Mouse (Mus musculus) thymus, postnatal 36 days (tissue): ENCODE measurements around the gene Mypn.
A peak's percentile ranks its signal among the peaks of the same experiment; 100 is the strongest.

Source experiments
- DNase-seq, 2 experiments: peaks; one replicate each; pipeline ENCODE4 v3.0.0; 2022; ENCODE audit warnings: mixed read lengths in 2 of 2

Mypn gene

DNA sequence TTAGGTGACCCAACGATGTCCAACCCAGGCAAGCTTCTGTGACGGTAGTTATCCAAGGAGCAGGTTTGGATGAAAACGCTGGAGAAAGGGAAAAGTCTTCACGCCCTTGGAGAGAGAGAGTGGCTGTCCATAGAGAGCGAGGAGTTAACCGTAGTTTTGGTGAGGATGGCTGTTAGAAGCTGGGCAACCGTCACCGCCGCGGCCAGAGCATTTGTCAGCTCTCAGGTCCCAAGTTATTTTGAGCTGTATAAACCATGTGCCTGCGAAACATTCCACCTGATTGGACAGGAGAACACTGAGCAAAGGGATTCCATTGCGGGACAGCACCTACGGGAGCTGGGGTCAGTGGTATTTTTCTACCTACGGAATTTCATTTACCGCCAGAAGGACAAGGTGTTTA lies at the start of gene Mypn:
Gene Mypn (minus strand): TSS at position 225 of the 400 bp plus-strand sequence.
- DNase-seq: no peak

DNA sequence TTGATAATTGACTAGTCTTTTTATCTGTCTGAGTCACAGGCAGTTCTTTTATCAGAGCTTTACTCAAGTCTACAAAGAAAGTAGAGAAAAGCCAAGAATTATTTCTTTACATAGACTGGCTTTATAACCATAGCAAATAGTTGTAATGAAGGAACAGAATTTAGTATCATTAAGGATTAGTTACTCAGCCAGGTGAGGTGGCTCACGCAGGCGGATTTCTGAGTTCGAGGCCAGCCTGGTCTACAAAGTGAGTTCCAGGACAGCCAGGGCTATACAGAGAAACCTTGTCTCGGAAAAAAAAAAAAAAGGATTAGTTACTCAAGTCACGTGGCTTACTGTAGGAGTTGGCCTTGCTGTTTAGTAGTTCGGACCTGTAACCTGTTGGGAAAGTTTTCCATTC lies 44.7 kb upstream of the Mypn start:
- no peak for DNase-seq

DNA sequence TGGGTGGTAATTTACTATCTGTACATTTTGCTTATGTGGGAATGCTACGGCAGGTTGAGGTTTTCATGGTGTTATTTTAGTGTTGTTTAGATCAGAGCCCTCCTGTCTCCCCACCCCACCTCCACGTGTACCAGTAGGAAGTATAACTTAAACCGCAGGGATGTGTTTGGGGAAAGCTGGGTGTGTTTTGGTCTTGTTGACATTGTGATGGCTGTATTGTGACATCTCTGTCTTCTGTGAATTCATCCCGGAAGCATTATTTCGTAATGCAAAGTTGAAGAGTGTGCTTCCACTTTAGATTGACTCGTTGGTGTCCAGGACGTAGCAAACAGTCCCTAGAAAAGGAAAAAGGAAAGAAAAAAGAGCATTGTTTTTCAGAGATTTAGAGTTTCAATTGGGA lies 43.7 kb upstream of the Mypn start:
- no peak for DNase-seq

DNA sequence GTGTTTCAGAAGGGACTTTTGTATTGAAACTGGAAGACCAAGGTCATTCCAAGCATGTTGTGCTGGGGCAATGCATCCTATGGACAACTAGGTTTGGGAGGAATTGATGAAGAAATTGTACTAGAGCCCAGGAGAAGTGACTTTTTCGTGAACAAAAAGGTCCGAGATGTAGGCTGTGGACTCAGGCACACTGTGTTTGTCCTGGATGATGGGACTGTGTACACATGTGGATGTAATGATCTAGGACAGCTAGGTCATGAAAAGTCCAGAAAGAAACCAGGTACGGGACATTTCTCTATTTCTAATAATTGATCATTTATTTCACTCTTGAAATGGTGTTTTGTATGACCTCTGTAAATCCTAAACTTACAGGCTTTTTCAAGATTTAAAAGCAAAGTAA lies 42.1 kb upstream of the Mypn start:
- no peak for DNase-seq

DNA sequence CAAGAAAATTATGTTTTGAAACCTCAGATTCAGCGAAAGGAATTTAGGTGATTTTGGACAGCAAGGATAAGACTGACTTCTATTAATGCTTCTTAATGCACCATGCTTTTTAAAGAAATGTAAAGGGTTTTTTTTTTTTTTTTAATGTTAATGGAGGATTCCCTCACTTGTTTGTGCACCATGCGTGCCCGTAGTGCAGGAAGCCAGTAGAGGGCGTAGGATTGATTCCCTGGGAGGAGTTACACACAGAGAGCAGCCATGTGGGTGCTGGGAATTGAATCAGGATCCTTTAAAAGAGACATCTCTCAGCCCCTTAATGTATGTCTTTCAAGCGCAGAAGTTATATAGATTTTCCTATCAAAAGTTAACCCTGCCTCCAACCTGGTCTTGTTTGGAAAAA lies 41.0 kb upstream of the Mypn start:
- DNase-seq: peak; percentile 50 to 53

DNA sequence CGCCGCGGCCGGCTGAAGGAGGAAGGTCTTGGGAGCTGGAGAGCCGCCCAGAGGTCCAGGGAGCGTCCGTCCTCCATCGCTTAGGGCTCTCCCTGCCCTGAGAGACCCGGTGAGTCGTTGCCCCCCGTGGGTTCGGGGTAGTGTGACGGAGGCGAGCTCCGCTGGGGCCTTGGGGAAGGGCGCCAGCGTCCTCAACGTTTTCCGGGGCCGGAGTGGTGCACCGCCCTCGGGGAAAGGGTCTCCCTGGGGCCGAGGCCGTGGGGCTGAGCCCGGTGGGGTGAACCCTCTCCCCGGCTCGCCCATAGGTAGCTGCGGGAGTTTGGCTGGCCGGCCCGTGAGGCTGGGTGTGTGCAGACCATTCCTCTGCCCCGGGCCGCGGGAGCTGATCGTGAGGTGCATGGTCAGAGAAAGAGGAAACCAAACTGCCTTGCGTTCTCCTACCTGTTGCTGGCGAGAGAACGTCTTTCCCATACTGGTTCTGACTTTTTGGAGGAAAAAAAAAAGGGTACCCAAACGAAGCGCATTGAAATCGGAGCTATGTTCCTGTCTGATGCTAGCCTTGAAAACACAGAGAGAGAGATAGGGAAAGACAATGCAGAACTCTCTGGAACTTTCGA lies 40.4 kb upstream of the Mypn start:
- no peak for DNase-seq

DNA sequence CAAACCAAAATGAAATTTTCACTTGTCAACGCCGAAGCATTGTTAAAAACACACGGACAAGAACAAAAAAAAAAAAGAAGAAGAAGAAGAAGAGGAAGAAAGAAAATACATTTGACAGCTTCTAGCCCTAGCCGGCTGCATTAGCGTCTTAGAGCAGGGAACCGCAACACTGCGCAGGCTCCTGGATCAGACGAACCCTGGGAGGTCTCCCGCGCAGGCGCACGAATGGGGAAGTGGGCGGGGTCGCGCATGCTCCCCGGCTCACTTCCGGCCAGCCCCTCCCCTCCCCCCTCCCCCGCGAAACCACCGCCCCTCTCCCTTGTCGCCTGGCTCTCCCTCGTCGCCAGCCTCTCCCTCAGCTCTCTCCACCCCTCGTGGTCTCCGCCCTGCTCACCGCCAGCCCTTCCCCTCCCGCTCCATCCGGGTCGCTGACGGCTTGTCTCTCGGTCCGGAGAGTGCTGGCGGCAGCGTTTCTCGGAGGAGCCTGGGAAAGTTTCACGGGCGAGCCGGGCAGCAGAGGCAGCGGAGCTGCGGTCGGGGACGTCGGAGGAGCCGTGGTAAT lies 39.8 kb upstream of the Mypn start, which contains the start of gene Herc4:
Gene Herc4 (plus strand): TSS at position 318 of the 562 bp plus-strand sequence.
- DNase-seq: peak; percentile 94 to 96

DNA sequence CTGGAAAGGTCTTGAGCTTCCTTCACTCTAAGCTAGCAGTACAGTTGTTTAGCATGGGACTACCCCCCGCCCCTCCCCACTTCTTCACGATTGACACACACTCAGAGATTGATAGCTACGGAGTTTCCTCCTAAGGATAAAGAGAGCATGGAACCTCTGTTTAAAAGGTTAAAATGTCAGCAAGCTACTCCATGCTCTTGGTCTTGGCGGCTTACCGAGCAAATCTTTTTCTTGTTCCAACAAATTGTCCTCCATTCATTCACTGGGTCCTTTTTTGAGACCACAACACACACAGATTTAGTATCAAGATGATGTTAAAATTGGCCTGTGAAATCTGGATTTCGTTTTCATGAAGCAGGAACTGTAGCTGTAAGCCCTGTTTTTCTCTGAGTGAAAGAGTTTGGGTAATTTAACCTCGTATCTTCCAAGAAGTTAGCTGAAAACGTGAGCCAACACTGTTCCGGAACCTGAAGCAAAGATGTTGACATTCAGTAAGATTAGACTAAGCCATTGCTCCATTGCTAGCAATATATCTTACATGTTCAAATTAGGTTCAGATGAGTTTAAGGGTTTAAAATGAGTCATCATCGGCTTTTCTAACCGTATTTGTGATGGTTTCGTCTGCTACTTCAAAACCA lies 39.2 kb upstream of the Mypn start:
- no peak for DNase-seq

DNA sequence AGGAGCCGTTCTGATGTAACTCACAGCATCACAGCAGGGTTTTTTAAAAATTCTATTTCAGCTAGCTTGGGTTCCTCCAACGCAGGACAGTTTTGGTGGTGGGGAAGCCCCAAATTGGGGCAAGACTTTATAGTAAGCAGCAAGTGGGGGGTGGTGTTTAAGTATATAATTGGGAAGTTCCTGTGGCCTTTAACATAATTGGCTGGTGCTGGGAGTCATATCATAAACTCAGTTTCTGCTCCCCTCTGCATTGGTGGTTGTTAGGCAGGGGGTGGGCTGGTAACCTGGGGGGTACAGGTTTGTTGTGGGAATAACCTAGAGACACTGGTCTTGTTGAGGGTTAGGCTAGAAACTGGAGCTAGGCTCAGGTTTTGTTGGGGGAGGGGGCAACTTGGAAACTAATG lies 37.1 kb upstream of the Mypn start:
- DNase-seq: no peak

DNA sequence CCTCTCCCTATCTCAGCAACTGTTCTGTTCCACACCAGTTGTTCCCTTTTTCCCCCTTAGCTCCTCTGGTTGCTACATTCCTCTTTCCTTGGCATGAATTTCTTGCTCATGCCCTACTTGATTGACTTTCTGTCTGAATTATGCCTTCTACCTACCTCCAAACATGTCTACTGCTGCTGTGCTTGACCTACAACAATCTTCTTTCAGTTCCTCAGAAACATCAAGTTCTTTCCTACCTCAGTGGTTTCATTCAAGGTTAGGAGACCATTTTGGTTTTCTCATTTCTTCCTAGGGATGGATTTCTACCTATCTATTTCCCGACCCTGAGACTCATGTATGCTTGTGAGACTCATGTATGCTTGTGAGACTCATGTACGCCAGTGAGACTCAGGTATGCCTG lies 36.1 kb upstream of the Mypn start:
- no peak for DNase-seq

DNA sequence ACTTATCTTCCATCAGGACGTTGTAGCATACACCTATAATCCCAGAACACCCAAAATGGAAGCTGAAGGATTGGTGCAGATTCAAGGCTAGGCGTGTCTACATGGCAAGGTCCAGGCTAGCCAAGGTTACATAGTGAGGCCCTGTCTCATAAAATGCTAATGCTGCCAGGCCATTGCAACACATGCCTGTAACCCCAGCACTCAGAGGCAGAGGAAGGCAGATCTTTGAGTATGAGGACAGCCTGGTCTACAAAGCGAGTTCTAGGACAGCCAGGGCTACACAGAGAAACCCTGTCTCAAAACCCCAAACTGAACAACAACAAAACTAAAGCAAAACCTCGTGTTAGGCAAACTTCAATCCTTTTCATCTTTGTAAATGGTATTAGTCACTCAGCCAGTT lies 34.3 kb upstream of the Mypn start:
- DNase-seq: no peak

DNA sequence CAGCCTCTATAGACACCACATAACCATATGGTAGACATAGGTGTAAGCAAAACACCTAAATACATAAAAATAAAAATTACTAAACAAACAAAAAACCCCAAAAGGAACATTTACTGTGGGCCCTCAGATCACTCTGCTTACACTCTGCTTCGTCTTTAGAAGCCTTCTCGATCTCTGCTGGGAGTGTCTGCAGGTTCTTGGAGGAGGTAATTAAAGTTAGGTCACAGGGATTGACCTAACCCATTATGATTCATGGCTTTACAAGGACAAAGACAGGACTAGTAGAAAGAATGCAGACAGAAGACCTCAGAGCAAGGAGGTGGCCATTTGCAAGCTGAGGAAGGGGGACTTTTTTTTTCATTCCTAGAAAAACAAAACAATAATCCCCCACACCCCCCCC lies 33.5 kb upstream of the Mypn start:
- DNase-seq: no peak

DNA sequence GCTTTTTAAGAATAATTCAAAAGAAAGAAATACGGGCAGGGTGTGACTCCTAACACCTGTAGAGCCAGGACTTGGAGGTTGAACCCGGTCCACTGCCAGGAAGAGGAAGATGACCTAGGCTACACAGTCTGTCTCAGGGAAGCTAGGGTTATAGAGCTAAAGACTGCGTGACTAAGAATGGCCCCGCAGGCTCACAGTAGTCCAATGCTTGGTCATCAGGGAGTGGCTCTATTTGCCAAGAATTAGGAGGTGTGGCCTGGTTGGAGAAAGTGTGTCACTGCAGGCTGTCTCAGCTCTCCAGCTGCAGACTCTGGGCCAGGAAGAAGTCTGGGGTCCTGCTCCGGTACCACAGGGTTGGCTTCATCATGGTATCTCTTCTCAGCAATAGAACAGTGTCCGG lies 32.9 kb upstream of the Mypn start:
- DNase-seq: no peak

DNA sequence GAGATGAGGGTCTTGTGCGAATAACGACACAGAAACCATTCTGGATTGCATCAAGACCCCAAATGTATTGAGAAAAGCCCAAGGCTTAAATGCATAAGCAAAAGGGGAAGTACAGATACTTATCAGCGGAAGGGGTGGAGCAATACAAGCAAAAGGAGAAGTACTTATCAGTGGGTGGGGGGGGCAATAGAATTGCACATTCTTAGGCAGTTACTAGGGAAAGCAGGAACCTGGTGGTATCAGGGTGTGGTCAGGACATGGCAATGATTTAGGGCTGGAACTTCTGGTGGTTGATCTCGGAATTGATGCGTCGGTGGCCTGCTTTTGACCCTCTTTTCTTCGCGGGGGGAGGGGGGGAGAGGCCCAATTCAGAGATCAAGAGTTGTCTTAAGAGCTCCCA lies 32.1 kb upstream of the Mypn start:
- DNase-seq: no peak

DNA sequence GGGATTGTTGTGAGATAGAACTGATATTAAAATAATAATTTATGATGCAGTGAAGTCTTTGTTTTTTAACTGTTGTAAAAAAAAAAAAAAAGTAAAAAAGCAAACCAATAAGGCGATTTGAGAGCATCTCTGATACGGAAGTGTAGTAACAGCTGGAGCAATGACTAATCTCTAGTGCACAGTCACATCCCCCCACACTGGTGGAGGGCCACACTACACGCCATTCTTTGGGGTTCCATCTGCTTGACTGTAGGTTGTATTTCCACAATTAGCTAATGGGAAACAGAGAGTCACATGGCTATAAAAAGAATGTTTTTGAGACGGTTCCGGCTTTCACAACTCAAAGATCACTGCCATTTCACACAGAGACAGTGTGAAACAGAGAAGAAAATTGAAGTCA lies 30.4 kb upstream of the Mypn start:
- no peak for DNase-seq

DNA sequence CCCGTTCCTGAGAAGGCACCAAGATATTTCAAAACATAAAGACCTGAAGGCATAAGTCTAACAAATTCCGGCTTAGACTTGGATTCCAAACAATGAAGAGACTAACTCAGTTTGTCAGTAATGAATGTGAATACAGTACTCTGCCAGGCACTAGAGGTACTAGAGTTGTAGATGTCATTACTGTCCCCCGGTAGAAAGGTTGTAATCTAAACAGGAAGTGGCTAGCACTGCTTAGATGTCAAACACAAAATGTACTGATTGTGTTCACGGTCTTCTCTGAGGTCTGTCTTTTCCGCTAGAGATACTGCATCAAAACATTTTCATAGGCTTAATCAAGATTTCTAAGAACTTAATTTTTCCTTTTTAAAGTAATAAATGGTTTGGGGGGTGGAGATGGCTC lies 27.9 kb upstream of the Mypn start:
- DNase-seq: no peak

DNA sequence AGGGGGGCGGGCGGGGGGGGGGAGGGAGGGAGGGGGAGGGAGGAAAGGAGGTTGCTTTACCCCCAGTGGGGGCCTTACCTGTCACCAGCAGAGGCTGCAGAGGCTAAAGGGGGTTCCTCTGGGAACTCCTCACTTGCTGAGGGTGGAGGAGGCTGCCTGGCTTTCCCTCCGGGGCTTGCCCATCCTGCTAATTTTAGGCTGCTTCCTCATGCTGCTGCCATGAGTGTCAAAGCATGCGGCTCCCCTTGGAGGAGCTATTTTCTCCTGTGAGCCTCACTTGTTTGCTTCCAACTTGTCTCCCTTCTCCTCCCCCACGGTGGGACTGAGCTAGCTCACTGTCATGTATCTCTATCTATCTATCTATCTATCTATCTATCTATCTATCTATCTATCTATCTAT lies 27.1 kb upstream of the Mypn start:
- no peak for DNase-seq

DNA sequence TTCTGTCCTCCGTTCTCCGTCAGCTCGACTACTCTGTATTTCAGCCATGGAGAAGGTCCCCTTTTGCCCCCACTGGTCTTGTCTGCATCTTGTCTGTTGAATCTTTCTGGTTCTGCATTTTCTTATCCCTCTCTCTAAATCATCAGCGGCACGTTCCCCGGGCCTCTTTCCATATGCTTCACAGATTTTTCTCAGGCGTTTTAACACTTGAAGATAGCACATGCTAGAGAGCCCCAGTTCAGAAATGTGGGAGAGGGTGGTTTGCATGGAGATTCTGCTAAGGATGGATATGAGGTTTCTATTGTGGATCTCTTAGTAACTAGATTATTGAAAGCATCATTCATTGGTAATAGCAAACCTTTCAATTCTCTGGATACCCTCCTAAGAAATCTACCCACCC lies 26.5 kb upstream of the Mypn start:
- DNase-seq: no peak

DNA sequence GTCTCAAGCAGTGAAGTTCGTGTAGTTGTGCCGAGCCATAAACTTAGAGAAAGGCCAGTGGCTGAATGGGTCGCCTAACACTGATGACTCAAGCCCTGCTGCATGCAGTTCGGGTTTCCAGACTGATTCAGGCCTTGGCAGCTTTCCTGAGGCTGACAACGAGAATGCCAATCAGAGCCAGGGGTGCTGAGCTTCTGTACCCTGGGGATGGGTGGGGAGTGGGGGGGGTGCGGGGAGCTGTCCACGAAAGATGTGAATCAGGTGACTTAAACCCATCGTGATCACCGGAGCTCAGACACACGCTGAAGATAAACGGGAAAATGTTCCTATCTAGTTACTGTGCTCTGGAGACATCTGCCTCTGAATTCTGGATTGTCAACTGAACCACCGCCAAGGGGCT lies 20.6 kb upstream of the Mypn start:
- DNase-seq: no peak

DNA sequence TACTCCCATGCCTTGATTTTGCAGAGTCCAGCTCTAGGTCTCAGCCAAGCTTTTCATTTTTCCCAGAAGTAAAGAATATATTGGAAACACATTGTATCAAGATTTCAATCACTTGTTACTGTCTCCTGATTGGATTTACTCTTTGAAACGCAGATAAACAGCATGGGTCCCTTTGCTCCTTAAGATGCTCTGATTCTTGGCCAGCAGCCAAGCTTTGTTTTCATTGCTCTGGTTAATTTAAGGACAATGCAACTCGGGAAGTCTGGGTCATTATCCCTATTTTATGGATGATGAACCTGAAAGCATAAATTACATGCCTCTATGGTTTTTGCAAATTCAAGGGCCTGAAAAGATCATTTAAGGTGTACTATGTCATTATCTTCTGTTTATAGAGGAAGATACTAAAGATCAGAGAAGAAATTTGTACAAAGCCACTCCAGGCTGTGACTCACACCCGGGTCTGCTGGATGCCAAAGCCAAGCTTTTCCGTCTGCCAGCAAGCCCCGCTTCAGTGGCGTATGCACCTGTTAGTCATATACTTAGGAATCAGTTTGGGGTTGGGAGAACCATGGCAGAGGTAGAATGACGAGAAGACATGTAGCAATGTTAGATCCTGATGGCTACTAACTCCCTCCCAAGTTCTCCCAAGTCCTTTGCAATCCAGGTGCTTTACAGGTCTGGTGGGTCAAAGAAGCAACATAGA lies 17.5 kb upstream of the Mypn start:
- DNase-seq: no peak

DNA sequence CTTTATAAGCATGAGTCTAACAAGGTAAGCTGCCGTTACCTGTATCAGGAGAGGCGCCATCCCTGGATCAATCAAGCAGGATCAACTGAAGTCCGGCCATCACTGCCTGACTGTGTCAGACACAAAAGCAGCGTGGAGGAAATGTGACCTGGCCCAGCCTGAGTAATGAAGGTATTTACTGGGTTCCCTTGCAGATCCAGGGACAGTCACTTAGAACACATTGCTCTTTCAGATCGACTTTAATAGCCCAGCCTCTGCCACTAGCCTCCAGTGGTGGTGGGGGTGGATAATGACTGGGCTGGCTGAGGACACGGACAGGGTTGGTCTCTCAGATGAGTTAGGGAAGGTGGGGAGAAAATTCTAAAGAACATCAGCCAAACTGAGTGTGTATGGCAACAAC lies 5.1 kb upstream of the Mypn start:
- DNase-seq: no peak

DNA sequence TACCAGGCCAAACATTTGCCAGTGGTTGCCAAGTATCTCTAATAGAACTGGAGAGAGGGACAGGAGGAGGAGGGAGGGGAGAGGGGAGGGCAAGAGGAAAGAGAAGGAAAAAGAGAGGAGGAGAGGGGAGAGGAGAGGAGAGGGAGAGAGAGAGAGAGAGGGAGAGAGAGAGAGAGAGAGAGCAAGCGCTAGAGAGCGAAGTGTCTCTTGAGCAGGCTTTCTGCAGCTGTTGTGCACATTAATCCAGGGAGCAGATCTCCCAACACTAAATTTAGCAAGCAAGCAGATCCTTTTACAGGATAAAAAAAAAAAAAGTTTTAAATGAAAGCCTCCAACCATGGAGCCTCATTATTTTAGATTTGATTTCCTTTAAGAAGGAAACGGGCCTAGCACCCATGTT lies 750 bp downstream of the Mypn start:
- no peak for DNase-seq

DNA sequence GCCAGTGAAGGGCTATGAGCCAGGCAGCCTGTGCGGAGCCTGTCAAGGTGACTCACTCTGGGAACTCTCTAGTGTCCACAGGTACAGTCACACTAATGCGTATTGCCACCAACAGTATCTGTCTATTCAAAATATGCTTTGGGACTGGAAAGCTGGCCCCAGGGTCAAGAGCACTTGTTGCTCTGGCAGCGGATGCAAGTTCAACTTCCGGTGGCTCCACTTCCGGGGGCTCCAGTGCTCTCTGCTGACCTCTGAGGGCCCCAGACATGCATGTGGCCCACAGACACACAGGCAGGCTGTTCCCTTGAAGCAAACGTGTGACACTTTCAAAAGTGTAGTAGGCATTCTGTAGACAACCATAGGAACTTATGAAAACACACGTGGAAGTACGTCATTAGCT lies 2.2 kb downstream of the Mypn start:
- DNase-seq: no peak

DNA sequence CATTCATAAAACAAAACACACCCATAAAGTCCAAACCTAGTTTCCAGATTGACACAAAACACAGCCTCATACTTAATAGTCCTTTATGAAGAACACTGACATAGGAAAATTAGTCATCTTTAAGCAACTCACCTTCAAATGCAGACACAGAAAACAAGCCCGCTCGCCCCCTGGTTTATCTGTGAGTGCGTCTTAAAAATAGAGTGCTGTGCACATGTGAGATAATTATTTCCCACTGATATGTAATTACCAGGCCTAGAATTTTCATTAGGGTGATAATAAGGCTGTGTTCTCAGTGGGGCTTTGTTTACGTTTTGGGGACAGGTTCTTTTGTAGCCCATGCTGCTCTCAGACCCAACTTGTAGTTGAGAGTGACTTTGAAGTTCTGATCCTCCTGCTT lies 4.7 kb downstream of the Mypn start:
- no peak for DNase-seq
